Mouse (Mus musculus): ENCODE data around the gene Tnf. TPM values are rescaled to one million over a fixed set of nuclear protein-coding genes. Genes with fewer than 3 reads are reported as not detected.
A peak's percentile ranks its signal among the peaks of the same experiment; 100 is the strongest.
"Not testable (repeated sequence)": the region's sequence is repeated elsewhere in the genome, so short reads cannot be mapped to it uniquely, and the experiment has no call there.

Tnf gene
- polyA plus RNA-seq, 1 experiment from 2014 or later: not detected

DNA sequence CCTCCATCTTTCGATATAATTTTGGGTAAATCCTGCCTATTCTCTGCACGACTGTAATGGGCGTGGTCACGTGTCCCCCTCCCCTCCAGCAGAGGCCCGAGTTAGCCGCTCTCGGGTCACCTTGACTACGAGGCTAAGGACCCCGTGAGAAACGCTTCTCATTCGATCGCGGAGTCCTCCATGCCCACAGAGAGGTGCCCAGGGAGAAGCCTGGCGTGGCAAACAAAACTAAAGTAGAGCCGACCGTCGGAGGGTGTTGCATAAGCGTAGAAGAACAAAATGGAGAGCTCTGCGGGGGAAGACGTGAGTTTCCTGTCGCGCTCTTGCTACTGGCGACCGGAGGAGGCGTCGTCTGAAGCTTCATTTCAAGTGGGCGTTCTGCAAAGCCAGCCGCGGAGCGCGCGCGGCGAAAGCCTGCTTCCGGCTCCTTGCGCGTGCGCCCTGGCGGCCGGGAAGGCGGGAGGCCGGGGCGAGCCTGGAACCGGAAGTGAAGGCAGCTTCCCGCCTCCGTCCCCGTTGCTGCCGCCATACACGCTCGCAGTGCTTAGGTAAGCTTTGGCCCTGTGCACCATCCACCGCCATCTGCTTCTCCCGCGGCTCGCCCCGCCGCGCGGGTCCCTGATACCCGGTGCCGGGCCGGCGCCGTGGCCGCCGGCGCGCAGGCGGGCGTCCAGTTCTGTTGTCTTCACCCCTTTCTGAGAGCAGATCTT lies 39.7 kb upstream of the Tnf start, which contains the start of gene Ddx39b:
Gene Ddx39b, plus strand, starts transcription at position 442 of the 710 bp plus-strand sequence.
- peaks cover 38% of the 10 kb centered on the region for H3K36me3 ChIP-seq
- no peaks in the 10 kb centered on the region for H3K27me3 ChIP-seq
- H3K9ac ChIP-seq (replicated peaks): peak within 1 kb of the TSS; percentile 100
- 0% methylated on average over 69 of the region's 69 CpGs for WGBS
- peak within 1 kb of the TSS; percentile 97 for H3K4me2 ChIP-seq
- no peaks in the 10 kb centered on the region for H3K9me3 ChIP-seq
- peak; percentile 93 for ATAC-seq (ENCODE audit: insufficient number of reproducible peaks, insufficient read depth, low FRiP score, low TSS enrichment, low read depth)
- H3K4me3 ChIP-seq (replicated peaks): peak within 1 kb of the TSS; percentile 96
- peaks cover 41% of the 10 kb centered on the region for H3K4me1 ChIP-seq (replicated peaks)
- H3K27ac ChIP-seq: peak within 1 kb of the TSS; percentile 99

DNA sequence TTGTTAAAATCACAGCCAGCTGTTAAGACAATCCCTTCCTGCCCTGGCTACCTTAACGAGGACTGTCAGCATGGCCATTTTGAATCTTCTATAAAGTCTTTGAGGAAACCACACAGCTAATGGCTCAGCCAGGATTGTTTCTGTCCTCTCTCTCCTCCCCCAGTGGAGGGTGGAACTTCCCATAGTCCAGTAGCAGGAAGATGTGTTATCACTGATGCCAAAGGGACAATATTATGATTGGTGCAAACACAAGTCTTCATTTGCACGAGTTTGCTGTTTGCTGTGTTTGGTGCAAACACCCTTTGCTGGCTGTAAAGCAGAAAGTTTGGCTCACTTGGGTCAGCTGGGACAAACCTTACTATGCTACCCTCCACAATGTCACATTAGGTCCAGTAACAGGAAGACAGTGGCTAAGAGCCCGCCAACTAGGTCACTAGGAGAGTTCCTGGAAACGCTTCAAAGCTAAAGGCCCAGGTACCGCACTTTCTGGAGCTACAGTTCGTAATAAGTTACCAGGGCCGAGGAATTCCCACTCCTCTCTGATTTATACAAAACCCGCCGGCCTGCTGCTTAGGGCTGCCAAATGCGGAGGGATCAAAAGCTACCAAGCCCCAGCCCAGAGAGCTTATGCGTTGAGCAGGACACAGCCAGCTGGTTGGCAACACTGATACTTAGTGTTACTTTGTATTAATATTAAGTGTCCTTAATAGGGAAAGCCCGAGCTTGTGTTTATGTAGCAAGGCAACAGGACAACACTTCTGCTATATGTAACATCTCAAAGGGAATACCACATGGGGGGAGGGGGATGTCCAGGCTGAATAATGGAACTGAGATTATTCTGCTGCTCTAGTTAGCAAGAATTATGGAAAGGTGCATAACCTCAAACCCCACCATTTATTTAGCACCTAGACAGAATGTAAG lies 38.8 kb upstream of the Tnf start:
- no peaks in the 10 kb centered on the region for H3K27me3 ChIP-seq
- peak overlapping the region; percentile 100 for H3K9ac ChIP-seq (replicated peaks)
- H3K4me3 ChIP-seq (replicated peaks): peak overlapping the region; percentile 96
- H3K4me2 ChIP-seq: peak overlapping the region; percentile 97
- peaks cover 30% of the 10 kb centered on the region for H3K36me3 ChIP-seq
- 27% methylated on average over 12 of the region's 12 CpGs for WGBS
- peaks cover 40% of the 10 kb centered on the region for H3K4me1 ChIP-seq (replicated peaks)
- H3K9me3 ChIP-seq: no peaks in the 10 kb centered on the region
- peak overlapping the region; percentile 99 for H3K27ac ChIP-seq
- 0 out of 2 replicates have a peak, but pooled peaks have one; percentile 2 for ATAC-seq (ENCODE audit: insufficient number of reproducible peaks, insufficient read depth, low FRiP score, low TSS enrichment, low read depth)

DNA sequence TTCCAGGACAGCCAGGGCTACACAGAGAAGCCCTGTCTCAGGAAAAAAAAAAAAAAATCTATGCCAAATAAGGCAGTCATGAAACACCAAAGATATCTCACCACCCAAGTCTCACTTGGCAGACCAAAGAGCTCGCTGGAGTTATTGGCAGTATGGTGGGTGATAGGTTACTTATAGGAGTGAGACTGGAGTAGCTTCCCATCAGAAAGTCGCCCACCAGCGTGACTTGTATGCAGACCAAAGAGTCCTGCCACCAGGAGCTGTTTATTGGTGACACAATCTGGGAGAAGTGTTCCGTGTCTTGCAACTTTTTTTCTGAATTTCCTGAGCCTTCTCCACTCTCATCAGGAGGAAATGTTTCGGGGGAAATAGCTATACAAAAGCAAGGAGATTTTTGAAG lies 37.9 kb upstream of the Tnf start:
- 82% methylated on average over 5 of the region's 5 CpGs for WGBS
- no peak for ATAC-seq (ENCODE audit: insufficient number of reproducible peaks, insufficient read depth, low FRiP score, low TSS enrichment, low read depth)
- no peak overlapping the region for H3K4me3 ChIP-seq (replicated peaks)
- H3K27ac ChIP-seq: no peak overlapping the region
- peaks cover 21% of the 10 kb centered on the region for H3K36me3 ChIP-seq
- H3K27me3 ChIP-seq: no peaks in the 10 kb centered on the region
- H3K9ac ChIP-seq (replicated peaks): no peak overlapping the region
- H3K4me1 ChIP-seq (replicated peaks): peaks cover 30% of the 10 kb centered on the region
- H3K4me2 ChIP-seq: no peak overlapping the region
- H3K9me3 ChIP-seq: no peaks in the 10 kb centered on the region

DNA sequence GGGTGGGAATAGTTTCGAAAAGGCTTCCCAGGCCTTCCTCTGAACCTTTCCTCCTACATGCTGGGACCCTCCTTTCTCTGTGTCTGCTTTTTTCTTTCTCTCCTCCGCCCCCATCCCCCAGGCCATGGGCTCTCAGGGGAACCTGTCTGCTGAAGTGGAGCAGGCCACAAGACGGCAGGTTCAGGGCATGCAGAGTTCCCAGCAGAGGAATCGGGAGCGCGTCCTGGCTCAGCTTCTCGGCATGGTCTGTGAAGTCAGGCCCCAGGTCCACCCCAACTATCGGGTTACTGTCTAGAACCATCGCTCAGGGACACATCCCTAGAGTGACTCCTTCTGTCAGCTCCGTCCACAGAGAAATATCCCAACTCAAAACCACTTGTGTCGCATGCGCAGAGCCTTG lies 35.7 kb upstream of the Tnf start:
- no peak for ATAC-seq (ENCODE audit: insufficient number of reproducible peaks, insufficient read depth, low FRiP score, low TSS enrichment, low read depth)
- H3K27ac ChIP-seq: no peak overlapping the region
- H3K9me3 ChIP-seq: no peaks in the 10 kb centered on the region
- no peak overlapping the region for H3K4me2 ChIP-seq
- no peak overlapping the region for H3K4me3 ChIP-seq (replicated peaks)
- 83% methylated on average over 12 of the region's 12 CpGs for WGBS
- peaks cover 28% of the 10 kb centered on the region for H3K4me1 ChIP-seq (replicated peaks)
- no peaks in the 10 kb centered on the region for H3K27me3 ChIP-seq
- peaks cover 9% of the 10 kb centered on the region; the same call in 1 of the 2 replicates for H3K36me3 ChIP-seq
- H3K9ac ChIP-seq (replicated peaks): no peak overlapping the region

DNA sequence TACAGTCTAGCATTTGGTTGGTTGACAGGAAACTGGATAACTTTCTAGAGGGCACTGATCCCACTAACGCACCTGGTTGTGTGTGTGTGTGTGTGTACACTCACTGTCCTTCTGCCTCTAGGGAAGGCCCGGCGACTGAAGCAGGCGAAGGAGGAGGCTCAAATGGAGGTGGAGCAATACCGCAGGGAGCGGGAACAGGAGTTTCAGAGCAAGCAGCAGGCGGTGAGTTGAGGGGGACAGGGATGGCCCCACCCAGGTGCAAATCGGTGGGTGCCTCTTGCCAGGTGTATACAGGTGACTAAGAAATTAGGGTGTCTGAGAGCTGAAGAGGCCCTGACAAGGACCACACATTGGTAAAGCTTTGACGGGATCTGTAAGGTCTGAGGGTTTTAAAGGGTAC lies 35.2 kb upstream of the Tnf start:
- Histone ChIP-seq H3K27ac (no peak overlapping the region), H3K27me3 (no peaks in the 10 kb centered on the region), H3K4me1 (replicated peaks) (peaks cover 30% of the 10 kb centered on the region), H3K4me3 (replicated peaks) (no peak overlapping the region), H3K36me3 (peaks cover 12% of the 10 kb centered on the region; the same call in 1 of the 2 replicates), H3K9ac (replicated peaks) (no peak overlapping the region), H3K4me2 (no peak overlapping the region), H3K9me3 (no peaks in the 10 kb centered on the region)
- 72% methylated on average over 9 of the region's 9 CpGs for WGBS
- no peak for ATAC-seq (ENCODE audit: insufficient number of reproducible peaks, insufficient read depth, low FRiP score, low TSS enrichment, low read depth)

DNA sequence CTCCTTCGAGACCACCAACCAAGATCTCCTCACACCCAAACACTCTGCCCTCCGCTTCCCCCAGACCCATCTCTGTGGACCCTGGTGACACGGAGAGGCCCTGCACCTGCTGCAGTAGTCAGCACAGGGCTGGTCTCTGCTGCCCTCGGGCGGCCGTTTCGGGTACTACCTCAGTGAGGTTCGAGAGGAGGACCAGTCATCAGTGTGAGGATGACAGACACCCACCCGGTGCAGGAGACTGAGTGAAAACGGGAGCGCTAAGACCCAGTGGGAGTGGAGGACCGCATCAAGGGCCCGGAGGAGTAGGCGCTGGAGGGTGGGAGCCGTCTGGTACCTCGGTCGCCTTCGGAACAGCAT lies 34.6 kb upstream of the Tnf start:
- Histone ChIP-seq H3K9ac (replicated peaks) (peak overlapping the region; percentile 89), H3K9me3 (no peaks in the 10 kb centered on the region), H3K36me3 (peaks cover 12% of the 10 kb centered on the region; the same call in 1 of the 2 replicates), H3K27me3 (no peaks in the 10 kb centered on the region), H3K27ac (peak overlapping the region; percentile 97), H3K4me2 (peak overlapping the region; percentile 84), H3K4me3 (replicated peaks) (peak overlapping the region; percentile 65), H3K4me1 (replicated peaks) (peaks cover 30% of the 10 kb centered on the region)
- WGBS: 1% methylated on average over 18 of the region's 18 CpGs
- ATAC-seq (ENCODE audit: insufficient number of reproducible peaks, insufficient read depth, low FRiP score, low TSS enrichment, low read depth): peak; percentile 44

DNA sequence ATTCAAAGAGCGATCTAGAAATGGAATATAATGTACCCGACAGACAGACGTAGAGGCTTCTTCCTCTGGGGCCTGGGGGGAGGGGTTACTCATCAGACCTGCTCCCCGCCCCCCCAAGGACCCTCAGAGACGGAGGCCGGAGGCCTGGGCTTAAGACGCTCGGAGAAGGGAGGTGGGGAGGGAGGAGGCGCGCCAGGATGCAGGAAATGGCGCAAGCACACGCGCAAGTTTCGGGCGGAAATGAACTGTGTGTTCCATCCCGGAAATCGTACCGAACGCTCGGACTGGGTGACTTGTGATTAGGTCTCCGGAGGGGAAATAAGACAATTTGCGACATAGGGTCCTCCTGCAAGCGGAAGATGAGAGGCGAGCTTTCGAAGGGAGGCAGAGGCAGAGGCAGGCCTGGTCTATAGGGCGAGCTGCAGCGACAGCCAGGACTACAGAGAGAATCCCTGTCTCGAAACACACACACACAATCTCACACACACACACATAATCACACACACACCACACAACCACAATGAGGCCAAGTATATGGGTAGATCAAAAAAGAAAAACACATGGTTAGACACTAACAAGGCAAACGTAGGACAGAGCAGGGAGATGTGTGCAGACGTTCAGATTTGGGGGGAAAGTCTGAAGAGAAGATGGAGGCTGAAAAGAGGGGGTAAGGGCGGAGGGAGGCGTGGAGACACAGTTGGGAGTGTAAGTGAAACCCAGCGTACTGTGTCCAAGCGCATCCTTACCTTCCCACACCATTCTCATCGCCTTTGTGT lies 34.0 kb upstream of the Tnf start, which contains the start of gene Nfkbil1:
Gene Nfkbil1, minus strand, starts transcription at position 179 of the 776 bp plus-strand sequence.
- H3K9ac ChIP-seq (replicated peaks): peak within 1 kb of the TSS; percentile 89
- no peaks in the 10 kb centered on the region for H3K27me3 ChIP-seq
- H3K4me2 ChIP-seq: peak within 1 kb of the TSS; percentile 84
- peaks cover 28% of the 10 kb centered on the region for H3K4me1 ChIP-seq (replicated peaks)
- ATAC-seq (ENCODE audit: insufficient number of reproducible peaks, insufficient read depth, low FRiP score, low TSS enrichment, low read depth): peak; percentile 73
- H3K27ac ChIP-seq: peak within 1 kb of the TSS; percentile 97
- WGBS: under 1% methylated on average over 35 of the region's 35 CpGs
- no peaks in the 10 kb centered on the region for H3K9me3 ChIP-seq
- H3K4me3 ChIP-seq (replicated peaks): peak within 1 kb of the TSS; percentile 65
- H3K36me3 ChIP-seq: peaks cover 18% of the 10 kb centered on the region

DNA sequence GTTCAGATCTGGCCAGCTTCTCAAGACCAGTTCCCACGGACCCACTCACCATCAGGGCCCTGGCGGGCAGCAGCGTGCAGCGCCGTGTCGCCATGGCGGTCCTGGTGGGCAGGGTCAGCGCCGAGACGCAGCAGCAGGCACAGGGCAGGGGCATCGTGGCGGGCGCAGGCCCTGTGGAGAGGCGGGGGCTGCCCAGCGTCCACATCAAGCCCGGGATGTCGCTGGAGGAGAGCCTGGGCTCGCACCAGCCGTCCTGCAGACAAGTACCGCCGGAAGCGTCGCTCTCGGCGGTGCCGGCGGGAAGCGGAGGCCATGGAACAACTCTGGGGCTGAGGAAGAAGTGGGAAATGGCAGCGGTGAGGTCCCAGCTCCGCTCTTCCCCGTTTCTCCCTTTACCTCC lies 33.1 kb upstream of the Tnf start:
- peaks cover 20% of the 10 kb centered on the region for H3K4me1 ChIP-seq (replicated peaks)
- H3K36me3 ChIP-seq: peaks cover 25% of the 10 kb centered on the region
- no peak for ATAC-seq (ENCODE audit: insufficient number of reproducible peaks, insufficient read depth, low FRiP score, low TSS enrichment, low read depth)
- peak overlapping the region; percentile 84 for H3K4me2 ChIP-seq
- WGBS: 12% methylated on average over 31 of the region's 31 CpGs
- H3K9me3 ChIP-seq: no peaks in the 10 kb centered on the region
- H3K9ac ChIP-seq (replicated peaks): peak overlapping the region; percentile 89
- peak overlapping the region; percentile 97 for H3K27ac ChIP-seq
- peak overlapping the region; percentile 65 for H3K4me3 ChIP-seq (replicated peaks)
- H3K27me3 ChIP-seq: no peaks in the 10 kb centered on the region

DNA sequence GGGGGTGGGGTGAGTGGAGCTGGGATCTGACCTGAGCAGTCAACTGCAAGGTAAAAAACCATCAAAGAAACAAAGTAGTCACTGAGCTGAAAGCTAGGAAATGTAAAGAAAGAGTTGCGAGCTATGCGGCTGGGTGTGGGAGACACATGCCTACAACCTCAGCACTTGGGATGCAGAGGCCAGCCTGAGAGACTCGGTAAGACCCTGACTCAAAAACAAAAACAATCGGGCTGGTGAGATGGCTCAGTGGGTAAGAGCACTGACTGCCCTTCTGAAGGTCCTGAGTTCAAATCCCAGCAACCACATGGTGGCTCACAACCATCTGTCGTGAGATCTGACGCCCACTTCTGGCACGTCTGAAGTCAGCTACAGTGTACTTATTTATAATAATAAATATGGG lies 32.3 kb upstream of the Tnf start:
- H3K4me2 ChIP-seq: peak overlapping the region; percentile 84
- 92% methylated on average over 7 of the region's 7 CpGs for WGBS
- not testable (repeated sequence) for H3K9ac ChIP-seq (replicated peaks); H3K9me3 ChIP-seq; ATAC-seq (ENCODE audit: insufficient number of reproducible peaks, insufficient read depth, low FRiP score, low TSS enrichment, low read depth); H3K27me3 ChIP-seq
- H3K4me3 ChIP-seq (replicated peaks): peak overlapping the region; percentile 65
- peaks cover 20% of the 10 kb centered on the region for H3K4me1 ChIP-seq (replicated peaks)
- H3K27ac ChIP-seq: peak overlapping the region; percentile 83; the same call in 1 of the 2 replicates
- H3K36me3 ChIP-seq: peaks cover 33% of the 10 kb centered on the region

DNA sequence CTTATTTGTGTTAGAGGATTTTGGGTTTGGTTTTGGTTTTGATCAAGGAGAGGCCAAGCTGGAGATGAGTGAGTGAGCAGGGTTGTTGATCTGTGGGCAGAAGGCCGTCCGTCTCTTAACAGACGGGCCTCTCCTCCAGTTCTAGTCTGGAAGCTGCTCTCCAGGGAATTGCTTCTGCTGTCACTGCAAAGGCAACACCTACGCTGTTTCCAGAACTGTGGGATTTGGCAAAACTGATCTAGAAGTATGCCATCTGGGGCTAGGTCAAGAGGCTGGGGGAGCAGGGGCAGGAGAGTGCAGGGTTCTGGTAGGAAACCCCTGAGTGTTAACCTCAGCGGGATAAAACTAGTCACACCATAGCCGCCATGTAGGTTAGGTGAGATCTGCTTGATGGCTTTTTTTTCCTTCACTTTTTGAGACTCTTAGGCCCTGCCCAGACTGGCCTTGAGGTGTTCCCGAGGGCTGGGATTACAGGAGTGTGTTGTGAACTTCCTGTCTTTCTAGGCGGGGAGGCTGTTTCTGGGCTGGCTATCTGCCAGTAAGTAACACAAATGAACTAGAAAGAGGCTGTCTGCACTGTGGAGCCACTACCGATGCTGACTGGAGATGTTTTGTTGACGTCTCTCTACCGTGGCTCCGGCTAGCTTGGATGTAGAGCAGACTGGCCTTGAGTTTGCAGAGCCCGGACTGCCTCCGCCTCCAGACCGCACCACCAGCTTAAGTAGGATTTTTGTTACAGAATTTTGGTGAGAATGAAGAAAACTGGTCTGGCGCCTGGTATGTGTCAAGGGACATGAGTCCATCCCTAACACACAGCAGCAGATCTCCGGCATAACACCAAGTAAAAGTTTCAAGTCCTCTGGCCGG lies 31.5 kb upstream of the Tnf start, which contains the start of gene Atp6v1g2:
Gene Atp6v1g2, plus strand, starts transcription at position 547 of the 867 bp plus-strand sequence.
- Histone ChIP-seq H3K4me2 (peak within 1 kb of the TSS; percentile 84), H3K27me3 (no peaks in the 10 kb centered on the region), H3K4me1 (replicated peaks) (peaks cover 20% of the 10 kb centered on the region), H3K4me3 (replicated peaks) (peak within 1 kb of the TSS; percentile 65), H3K27ac (peak within 1 kb of the TSS; percentile 97), H3K9ac (replicated peaks) (peak within 1 kb of the TSS; percentile 89; the same call in 1 of the 2 replicates), H3K9me3 (no peaks in the 10 kb centered on the region), H3K36me3 (peaks cover 41% of the 10 kb centered on the region)
- no peak; the same call in 1 of the 2 replicates for ATAC-seq (ENCODE audit: insufficient number of reproducible peaks, insufficient read depth, low FRiP score, low TSS enrichment, low read depth)
- WGBS: 80% methylated on average over 18 of the region's 18 CpGs

All from limb, embryonic 12.5 days (tissue).